Mouse (Mus musculus) liver (tissue): ENCODE measurements around the gene Cap2.

Source experiments
- DNase-seq: peaks from one replicate; pipeline ENCODE4 v3.0.0-alpha.2; 2020; ENCODE audit warnings: mixed read lengths

Gene Cap2

DNA sequence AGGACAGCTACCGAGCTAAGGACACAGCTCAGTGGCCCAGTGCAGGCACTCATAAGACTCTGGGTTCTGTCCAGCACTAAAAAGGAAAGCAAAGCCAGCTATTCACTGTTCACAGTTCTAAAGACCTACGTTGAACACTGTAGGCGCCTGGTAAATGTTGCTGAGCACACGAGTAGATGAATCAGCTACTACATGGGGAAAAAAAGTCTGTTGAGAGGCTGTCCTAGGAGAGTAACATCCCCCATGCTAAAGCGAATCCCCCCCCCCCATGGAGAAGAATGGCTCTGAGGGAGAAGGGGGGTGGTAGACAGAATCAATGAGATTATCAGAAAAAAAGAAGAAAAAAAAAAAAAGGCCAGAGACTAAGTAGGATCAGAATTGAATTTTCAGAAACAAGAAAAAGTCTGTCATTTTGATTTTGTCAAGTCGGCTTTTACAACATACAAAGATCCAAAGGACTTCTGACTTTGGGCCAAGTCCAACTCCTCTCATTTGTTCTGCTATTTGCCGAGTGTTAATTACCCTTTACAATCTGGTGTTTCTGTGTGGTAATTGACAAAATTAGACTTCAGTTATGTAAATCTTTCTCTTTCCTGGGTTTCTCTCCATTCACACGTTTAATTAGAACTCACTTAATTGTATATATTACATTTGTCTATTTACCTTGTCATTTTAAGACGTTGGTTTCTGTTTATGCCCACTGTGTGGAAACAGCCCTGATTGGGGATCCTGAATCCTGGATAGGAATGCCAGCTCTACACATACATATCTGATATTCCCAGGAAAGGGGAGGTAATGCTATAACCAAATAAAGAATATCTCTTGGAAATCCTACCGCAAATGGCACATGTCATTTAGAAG is 139.2 kb downstream of the Cap2 start:
- no peak for DNase-seq

GRCm38 (mm10) chr13:46642318-46642717 is 140.7 kb downstream of the Cap2 start:
- DNase-seq, result peak; percentile 26

- DNase-seq, result no peak
These were observed 142.5 kb downstream of the Cap2 start for GRCm38 (mm10) chr13:46644175-46644574.

DNA sequence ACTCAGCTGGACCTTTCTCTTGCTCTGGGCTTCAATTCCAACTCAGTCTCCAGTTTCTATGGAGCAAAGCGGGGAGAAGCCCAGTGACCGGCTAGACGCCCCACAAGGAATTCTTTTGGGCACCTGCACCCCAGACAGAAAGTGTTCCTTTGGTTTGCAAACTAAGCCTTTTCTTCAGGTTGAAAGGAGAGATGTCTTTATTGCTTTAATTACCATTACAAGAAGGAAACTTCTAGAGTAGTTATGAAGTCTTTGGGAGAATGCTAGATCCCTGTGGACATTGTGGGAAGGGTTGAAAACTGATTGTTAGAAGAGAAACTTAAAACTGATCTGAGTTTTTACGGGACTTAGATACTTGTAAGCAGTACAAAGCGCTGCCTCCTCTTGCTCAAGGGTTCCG is 143.8 kb downstream of the Cap2 start:
- no peak for DNase-seq

DNA sequence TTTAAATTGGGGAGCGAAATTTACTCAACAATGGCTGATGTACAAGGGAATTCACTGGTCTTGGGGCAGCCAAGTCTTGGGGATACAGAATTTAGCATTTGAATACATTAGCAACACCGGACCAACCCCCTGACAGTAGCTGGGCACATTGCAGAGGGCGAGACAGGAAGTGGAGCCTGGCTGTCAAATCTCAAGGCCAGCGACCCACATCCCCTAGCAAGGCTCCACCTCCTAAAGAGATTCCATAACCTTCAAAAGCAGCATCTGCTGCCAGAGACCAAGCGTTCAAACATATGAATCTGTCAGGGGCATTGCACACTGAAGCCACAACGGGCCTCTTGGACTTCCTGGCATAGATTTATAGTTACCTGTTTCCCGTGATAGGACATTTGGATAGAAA is 150.2 kb downstream of the Cap2 start:
- no peak for DNase-seq

- no peak for DNase-seq
These were observed 151.0 kb downstream of the Cap2 start for GRCm38 (mm10) chr13:46652671-46653070.

- no peak for DNase-seq
These were observed 152.0 kb downstream of the Cap2 start for GRCm38 (mm10) chr13:46653671-46654070.

DNA sequence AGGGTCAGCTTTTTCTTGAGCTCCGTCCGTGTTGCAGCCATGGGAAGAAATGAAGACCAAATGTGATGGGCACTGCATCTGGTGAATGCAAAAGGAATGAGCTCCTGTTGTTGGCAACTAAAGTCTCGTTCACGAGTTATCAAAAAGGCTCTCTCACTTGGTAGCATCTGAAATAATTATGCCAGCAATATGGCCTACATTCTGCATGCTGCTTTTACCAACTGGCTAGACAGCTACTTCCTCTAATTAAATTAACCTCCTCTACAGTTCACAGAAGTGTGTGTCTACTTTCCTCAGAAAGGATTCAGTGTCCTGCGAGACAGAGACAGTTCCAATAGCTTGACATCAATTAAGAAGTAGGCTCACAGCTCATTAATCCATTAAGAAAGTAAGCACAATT is 152.9 kb downstream of the Cap2 start:
- no peak for DNase-seq

- no peak for DNase-seq
These were observed 157.6 kb downstream of the Cap2 start for GRCm38 (mm10) chr13:46659211-46659610.

- DNase-seq, result no peak
These were observed 161.9 kb downstream of the Cap2 start for GRCm38 (mm10) chr13:46663461-46663964.

DNA sequence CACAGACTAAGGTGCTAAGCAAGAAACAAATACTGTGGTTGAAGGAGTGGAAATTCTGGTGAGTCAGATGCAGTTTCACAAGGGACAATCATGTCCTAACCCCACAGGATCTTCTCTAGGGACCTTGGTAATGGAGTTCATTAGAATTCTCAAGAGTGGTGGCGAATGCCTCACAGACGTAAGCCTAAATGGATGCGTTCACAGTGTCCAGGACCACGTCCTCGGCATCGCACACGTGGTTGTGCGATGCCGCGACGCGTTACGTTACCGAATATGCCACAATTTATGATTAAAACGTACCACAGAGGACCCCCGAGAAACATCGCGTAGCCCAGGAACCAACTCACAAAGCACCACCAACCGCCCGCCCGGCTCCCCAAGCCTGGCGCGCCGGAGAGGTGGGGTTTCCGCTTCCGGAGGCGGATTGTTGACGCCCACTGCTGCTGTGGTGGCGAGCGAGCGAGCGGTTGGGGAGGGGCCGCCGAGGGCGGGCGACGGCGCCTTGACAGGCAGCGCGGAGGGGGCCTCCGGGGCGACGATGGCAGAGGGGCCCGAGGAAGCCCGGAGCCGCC is 167.5 kb downstream of the Cap2 start, which contains the start of gene Fam8a1:
Fam8a1 (plus strand) TSS at position 475 of the 572 bp plus-strand sequence.
- peak; percentile 93 for DNase-seq

- DNase-seq, result peak; percentile 41
These were observed 168.1 kb downstream of the Cap2 start for GRCm38 (mm10) chr13:46669620-46670271.

- peak; percentile 27 for DNase-seq
These were observed 168.9 kb downstream of the Cap2 start for GRCm38 (mm10) chr13:46670514-46670913.

- DNase-seq, result no peak
These were observed 173.0 kb downstream of the Cap2 start for GRCm38 (mm10) chr13:46674601-46675000.

DNA sequence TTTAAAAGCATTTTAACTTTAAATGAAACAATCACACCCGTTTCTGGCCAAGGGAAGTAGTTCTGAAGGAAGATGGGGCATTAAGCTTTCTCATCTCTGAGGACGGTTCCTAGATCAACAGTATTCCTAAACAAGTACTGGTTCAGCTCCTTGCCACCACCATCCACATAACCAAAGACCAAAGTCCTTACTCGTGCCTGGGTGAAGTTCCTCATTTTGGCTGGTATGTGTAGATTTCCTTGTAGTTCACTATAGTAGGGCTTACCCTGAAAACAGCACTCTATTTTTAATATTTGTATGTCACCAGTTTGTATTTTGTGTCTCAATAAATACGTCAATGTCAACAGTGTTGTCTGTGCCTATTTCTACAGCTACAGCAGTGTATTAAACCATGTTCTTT is 176.1 kb downstream of the Cap2 start:
- no peak for DNase-seq

GRCm38 (mm10) chr13:46682921-46683320 is 181.3 kb downstream of the Cap2 start:
- no peak for DNase-seq

DNA sequence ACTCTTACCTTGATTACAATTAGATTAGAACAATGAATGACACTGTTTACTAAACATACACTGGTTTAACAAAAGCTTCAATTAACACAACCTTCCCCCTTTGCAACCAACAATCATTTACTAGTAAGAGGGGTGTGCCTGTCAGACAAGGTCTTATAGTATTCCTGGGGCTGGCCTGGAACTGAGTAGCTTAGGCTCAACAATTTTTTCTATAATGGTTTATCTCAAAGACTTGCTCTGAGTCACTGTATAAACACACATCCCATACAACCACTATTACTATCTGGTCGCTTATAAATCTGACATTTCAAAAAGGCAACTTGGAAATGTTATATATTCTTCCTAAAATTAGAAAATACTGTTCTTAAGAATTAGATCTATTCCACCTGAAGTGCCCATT is 181.7 kb downstream of the Cap2 start:
- no peak for DNase-seq

DNA sequence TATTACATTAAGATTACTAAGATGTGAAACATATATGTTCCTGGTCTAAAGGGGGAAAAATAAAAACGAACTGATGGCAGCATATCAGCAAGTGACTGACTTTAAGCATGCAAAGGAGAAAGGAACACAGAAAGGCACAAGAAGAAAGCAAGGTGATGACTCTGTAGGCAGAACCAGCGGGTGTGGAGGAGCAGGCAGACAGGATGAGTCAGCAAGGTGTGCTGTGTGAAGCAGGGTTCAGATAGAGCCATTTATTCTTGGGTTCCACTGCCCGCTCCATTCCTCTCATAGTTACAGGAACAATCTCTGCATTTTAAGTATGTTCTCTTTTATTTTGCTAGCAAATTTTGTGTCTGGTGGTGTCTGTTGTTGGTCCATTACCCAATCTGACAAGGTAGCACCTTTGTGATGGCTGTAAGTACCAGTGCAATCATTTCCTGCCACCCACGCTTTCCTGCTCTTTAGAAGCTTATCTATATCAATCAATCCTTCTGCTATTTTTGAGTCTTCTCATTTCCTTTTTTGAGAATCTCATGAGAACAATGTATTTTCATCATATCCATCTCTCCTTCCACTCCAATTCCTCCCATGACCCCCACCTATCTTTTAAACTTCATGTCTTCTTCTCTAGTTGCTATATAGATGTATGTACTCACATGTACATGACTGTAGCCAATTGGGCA is 189.1 kb downstream of the Cap2 start:
- DNase-seq, result peak; percentile 6

DNA sequence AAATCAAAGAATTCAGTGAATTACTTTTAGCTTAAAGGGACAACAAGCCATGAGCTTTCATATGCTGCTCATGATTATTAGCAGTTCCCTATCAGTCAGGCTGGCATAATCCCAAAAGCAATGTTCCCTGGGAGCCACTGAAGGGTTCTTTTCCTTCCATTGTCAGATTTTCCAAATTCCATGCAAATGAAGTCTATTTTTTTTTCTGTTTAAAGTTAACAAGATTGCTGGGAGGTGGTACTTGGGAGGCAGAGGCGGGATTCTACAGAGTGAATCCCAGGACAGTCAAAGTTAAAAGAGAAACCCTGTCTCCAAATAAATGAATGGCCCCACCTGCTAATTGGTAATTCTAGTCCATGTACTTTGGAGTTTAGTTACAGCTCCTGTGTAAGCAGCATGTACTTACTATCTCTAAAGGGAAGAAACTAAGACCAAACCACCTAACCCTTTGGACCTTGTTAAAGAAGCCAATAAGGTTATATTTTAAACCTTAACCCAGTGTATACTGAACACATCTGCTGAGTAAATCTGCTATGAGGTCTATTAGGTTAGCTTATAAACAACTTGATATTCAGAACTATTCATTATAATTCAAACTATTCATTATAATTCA is 193.8 kb downstream of the Cap2 start:
- no peak for DNase-seq

DNA sequence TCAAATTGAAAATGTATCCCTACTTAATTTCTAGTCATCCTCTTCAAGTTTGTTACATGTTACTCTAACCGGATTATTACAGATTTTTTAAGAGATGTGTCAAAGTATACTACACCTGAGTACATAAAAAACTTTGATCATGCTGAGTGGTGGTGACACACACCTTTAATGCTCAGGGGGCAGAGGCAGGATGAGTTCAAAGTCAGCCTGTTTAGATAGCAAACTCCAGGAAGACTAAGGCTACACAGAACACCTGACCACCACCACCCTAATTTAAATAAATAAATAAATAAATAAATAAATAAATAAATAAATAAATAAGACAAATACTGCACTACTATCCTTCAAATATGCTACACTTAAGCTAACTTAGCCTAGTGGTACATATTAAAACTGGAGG is 194.3 kb downstream of the Cap2 start:
- DNase-seq, result no peak

DNA sequence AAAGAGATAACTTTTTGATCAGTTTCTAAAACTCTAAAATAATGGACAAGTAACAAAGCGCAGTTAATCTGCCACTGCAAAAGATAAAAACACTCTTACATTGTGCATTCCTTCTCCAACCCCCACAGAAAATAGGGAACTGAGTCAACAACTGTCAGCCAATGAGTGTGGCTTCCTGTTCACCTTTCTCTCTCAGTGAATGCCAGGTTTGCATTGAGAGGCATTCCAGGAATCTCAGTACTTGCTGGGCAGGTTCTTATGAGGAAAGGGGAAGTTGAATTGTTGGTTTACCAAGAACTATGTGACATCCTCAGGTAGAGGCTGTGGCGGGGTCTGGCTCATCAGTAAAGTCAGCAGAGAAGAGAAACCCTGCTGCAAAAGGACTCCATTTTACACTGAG is 195.1 kb downstream of the Cap2 start:
- DNase-seq, result no peak

DNA sequence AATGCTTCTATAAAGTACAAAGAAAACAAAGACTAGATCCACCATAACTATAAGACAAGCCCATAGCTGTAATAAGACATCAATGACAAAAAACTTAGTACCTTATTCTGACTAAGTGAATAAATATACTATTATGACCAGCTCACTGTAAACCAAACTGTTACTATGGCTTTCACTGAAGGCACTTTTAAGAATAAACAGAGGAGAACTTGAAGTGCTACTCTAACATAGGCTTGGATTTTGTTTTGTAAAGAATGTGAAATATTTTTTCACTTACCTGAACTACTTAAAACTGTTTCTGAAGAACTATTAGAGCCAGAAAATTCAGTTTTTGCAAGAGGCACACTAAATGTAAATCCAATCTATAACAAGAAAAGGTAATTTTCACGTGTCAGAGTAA is 197.7 kb downstream of the Cap2 start:
- no peak for DNase-seq
